Mouse (Mus musculus) liver, adult 2 months (tissue): ENCODE measurements at regions not wholly inside any gene's neighbourhood (a gene's known extent, or its start where the extent isn't known, plus 50 kb on each side); places are given as distances from the start of the nearest gene placed in this dataset.

Source experiments
- CTCF ChIP-seq: fragments of 200-500 bp; IDR thresholded peaks from 2 replicates; pipeline ENCODE4 v1.5.1; 2011; ENCODE audit warnings: low read depth, low read length, control low read depth
- POLR2A ChIP-seq: fragments of 200-500 bp; IDR thresholded peaks from 2 replicates; pipeline ENCODE4 v1.6.1; 2011; ENCODE audit warnings: low read length, control low read depth; ENCODE audit not compliant: insufficient read depth; ENCODE audit errors: extremely low read depth

DNA sequence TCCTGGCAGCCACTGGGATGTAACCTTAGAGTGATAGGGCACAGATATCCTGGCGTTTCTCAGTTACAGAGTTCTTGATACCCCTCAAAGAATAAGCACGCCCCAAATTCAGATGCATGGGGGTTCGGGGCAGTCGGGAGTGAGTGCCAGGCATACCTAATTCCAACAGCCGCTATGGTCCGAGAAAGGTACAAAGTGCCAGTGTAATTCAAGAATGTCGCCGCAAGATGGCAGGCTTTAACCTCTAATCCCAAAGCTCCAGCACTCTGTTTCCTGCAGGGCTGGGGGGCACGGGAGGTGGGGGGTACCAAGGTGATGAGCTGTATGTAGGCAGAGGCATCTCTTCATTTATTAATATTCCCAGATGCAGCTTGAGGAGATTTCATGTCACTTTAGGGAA is 138.1 kb upstream of the Gm6657 start:
- no peak for TF ChIP-seq POLR2A
- peak; percentile 71 for TF ChIP-seq CTCF
